Mouse (Mus musculus) frontal cortex, adult (tissue): ENCODE results near the gene Ube2n.

Experiments used
- ATAC-seq: cut with Nextera tagmentation; 2 replicates; pipeline ENCODE4 v1.9.2; 2017; ENCODE audit warnings: mild to moderate bottlenecking, moderate library complexity, mixed read lengths; ENCODE audit not compliant: low TSS enrichment

Gene Ube2n

DNA sequence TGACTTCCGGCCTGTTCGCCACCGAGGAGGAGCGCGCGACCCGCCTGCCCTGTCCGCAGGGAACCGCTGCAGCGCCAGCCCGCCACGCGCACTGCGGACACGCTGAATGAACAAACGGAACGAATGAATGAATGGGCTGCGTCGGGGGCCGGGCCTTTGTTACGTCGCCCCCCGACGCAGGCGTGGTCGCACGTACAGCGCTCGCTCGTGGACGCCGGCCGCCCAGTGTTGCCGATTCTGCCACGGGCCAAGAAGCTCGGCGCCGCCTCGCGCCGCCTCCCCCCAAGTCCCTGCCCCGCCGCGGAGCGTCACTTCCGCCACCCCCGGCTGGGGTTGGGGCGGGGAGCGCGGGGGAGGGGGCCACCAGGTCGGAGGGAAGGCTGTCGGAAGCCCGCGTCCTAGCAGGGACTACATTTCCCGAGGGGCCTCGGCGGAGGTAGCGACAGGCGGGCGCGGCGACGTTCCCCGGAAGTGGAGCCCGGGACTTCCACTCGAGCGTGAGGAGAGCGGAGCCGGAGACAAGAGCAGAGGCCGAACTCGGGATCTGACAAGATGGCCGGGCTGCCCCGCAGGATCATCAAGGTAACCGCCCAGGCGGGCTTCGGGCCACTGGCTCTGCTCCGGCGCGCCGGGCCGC is at the start of gene Ube2n:
Gene Ube2n, plus strand, starts transcription at position 490 of the 637 bp plus-strand sequence.
- peak; percentile 94 for ATAC-seq

DNA sequence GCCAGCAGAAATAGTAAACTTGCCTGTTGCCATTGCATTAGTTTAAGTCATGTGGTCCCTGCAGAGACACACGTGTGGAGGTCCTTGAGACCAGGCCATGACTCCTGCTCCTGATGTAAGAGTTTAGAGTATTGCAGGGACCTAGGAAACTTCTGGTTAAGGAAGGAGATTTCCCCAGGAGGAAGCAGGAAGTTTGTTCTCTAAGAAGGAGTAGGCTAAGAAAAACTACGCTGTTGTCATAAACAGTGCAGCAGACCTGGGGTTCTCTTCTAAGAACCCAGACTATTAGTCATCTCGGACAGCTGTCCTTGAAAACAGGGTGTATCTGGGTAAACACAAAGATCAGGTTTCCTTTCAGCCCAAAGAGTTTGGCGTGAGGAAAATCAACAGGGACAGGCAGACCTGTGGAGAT is 49.5 kb upstream of the Ube2n start:
- no peak for ATAC-seq

DNA sequence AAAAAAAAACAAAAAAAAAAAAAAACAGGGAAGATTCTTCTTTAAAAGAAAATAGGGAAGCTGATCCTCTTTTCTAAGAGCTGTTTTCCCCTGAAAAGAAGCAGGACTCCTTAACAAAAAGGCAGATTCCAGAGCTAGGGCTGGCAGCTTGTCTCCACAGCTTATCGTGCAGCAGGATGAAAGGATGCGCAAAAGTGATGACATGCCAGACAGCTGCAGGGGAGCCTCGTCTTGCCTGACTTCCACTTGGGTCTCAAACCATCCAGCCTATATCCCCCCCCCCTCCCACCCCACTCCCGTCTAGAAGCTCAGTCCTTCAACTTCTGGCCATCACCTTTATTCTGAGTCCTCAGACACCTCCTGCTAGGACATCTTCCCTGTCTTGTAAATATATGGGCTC is 46.1 kb upstream of the Ube2n start:
- ATAC-seq: no peak

DNA sequence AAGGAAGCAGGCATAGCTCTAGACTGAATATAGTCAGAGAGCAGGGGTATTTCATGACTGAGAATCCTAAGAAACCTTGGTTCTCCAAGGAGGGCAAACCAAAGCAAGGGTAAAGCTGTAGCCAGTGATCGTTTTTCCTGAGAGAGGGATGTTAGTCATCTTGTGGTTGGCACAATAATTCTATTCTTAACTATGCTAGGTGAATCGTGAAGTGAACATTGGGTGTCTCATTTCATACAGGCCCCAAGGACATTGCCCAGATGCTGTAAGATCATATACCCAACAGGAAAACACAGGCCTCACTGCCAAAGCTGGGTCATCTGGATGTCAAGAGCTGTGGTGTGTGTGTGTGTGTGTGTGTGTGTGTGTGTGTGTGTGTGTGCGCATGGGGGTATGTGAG is 43.8 kb upstream of the Ube2n start:
- no peak for ATAC-seq

DNA sequence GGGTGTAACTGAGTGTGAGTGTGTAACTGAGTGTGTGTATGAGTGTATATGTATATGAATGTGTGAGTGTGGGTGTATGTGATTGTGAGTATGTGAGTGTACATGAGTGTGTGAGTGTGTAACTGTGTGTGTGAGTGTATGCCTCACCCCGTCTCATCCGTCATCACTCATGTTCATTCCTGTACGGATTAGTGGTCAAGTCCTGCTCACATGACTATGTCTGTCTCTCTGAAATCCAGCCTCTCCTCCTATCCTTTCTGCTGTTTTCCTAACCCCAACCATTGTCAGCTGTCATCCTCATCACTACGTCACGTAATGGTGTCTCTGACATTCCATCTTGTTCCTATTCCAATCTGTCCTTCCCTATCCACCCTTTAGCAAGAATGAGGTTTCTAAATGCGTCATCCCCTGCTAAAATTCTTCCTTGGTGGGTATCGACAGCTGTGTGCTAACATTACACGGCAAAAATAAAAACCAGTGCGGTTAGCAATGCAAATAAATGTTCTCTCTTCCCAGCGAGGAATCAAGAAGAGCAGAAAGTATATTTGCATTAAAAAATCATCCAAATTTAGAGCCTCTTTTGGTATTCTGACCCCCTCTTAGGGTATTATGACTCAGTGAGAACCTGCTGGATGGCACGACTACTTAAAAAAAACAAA is 42.9 kb upstream of the Ube2n start:
- ATAC-seq: peak; percentile 86

DNA sequence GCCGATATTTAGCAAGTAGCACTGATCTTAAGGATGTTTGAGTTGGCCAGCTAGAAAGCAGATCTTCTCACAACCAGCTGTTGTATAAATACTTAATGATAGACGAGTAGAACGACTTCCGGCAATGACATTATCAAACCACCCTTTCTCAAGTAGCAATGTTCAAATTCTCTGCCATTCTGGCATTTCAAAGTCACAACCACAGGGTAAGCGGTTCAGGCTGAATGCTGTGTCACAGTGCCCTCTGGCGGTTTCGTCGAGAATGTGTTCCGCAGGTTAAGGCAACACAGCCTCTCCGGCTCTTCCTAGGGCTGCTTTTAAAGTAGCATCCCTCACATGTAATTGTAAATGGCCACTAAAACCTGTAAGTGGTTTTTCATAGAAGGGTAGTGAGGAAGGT is 39.0 kb upstream of the Ube2n start:
- peak; percentile 83 for ATAC-seq

DNA sequence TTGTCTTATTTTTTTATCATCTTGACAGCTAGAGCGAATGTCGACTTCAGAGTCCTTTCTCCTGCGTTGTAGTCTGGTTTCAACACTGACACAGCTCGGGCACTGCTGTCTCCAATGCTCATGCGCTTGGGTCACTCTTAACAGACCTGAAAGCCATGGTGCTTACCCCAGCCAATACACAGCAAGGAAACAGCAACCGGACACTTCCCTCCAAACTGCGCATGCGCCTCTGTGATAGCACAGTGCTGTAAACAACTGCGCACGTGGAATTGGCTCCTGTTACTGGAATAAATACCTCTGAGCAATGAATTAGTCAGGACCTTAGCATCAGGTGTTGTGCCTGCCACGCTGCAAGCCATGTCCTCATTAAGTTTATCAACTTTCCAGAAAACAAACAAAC is 37.4 kb upstream of the Ube2n start:
- ATAC-seq: no peak

DNA sequence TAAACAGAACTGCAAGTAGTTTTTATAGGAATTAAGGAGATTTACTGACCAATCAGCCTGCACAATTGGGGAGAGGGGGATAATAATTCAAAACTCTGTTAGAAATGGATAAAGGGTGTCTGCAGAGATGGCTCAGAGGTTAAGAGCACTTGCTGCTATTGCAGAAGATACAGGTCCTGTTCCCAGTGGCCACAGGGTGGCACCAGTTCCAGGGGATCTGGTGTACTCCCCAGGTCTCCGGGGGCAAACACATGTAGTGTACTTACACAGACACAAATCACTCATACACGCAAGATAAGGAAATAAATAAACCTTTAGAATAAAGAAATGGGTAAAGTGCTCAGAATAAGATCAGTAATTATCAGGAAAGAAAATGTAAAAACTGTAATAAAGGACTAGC is 25.3 kb upstream of the Ube2n start:
- ATAC-seq: 0 out of 2 replicates have a peak, but pooled peaks have one; percentile 52

DNA sequence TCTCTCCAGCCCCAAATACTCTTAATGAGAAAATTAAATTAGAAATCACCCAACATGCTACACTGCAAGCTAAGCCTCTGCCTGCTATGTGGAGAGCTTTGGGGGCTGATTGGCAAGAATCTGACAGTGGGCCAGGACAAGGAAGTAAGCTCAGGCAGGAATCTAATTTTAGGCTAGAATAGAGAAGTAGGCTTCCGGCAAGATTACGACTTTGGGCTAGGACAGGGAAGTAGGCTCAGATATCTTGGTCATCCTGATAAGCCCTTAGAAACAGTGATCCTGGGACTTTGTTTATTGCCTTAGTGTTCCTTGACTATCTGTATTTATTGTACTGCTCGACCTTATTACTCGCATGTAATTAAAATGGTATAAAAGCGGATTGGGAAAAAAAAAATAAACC is 20.7 kb upstream of the Ube2n start:
- no peak for ATAC-seq

DNA sequence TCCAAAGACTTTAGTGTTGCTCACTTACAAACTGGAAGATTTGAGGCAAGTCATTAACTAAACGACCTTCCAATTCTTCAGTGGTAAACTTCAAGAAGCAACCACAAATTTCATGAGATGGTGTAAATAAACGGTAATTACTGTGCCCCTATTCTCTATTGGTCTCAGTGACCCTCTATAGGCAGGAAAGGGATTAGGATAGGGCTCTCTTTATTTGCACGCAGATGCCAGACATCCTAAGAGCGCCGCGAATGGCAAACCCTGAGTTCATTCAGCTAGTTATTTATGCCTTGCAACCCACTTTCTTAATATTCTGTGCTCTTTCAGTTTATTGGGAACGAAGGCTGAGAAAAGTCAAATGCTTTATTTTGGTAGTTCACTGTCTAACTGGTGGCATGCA is 13.9 kb upstream of the Ube2n start:
- peak; percentile 31 for ATAC-seq

DNA sequence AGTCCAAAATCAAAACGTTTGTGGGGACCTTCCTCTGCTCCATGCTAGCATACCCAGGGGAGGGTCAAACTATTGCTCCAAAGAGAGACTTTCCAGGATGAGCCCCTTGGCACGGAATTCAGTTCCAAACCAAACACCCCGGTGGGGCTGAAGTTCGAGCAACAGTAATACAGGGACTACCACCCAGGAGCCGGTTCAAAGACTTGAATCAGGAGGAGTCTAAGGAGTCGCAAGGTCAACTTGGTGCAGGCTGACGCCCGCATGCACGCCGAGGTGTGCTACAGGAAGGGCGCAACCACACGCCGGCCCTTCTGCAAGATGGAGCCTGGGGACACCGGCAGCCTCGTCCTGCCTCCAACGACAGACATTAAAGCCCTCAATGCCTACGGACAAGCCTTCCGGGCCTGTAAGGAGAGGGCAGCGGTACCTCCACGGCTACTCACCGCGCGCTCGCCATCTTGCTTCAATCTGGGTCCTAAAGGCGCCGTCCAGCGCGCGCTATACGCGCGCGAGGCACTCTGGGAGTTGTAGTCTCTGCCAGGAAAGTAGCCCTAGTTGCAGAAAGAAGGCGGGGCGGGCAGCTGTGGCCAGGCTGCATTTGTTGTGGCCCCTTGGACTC is 13.4 kb upstream of the Ube2n start, which contains the start of gene Mrpl42:
Gene Mrpl42, minus strand, starts transcription at position 478 of the 619 bp plus-strand sequence.
- peak; percentile 98 for ATAC-seq

DNA sequence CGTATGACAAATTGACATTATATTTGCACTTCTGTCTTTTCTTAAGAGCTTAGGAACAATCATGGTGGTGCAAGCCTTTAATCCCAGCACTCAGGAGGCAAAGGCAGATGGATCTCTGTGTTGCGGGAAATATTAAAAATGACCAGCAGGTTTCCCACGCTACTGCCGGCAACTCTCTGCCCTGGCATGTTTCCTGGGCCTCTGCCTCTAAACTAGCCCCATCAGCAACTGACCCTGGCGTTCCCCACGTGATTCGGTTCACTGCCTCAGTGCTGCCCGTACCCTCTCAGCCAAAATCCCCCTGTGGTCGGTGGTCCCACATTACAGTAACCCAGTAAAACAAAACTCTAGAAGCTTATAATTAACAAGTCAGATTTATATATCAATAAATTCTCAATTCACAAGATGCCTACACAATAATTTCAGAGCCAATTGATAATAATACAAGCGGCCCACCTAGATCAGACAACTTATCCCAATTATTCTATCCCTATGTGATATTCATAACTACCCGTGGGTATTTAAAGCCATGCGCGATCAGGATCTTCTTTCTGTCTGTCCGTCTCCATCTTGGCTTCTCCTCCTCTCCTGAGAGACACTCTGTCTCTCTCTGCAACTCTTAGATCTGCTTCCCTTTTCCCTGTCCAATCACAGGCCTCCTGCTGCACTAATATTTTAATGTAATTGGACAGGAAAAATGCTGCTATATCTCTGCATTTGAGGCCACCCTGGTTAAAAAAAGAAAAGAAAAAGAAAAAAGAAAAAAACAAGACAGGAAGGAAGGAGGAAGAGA is 11.3 kb upstream of the Ube2n start:
- ATAC-seq: no peak

DNA sequence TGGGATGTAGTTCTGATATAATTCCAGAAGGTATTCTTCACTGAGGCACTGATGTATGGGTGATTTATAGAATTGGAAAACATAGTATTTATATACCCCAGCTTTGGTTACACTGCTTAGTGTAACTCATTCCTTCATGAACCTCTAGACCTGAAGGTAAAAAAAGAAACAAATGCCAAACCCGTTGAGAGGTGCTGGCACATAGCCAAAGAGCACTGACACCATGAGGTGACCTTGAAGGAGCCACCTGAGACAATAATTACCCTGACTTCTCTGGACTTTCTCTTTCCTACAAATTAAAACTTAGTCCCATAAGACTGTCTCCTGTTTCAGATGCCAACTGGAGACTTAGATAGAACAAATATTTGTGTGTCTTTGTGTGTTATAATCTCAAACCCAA is 10.6 kb upstream of the Ube2n start:
- no peak for ATAC-seq

DNA sequence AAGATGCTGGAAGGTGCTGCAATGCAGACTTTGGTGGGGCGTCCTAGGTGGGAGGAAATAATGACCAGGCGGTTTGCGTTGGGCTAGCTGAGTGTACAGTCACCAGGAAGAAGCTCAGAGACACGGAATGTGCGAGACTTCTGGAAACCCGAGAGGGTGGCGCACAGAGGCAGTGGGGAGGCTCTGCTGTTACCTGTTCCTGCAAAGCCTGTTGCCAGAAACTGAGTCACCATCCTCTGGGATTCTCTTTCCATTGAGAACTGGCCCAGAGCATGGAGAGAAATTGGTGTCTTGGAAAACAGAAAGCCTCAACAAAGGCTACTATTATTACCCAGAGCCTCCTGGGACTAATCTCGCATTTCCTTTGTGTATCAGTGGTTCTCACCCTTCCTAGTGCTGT is 6.8 kb upstream of the Ube2n start:
- no peak for ATAC-seq

DNA sequence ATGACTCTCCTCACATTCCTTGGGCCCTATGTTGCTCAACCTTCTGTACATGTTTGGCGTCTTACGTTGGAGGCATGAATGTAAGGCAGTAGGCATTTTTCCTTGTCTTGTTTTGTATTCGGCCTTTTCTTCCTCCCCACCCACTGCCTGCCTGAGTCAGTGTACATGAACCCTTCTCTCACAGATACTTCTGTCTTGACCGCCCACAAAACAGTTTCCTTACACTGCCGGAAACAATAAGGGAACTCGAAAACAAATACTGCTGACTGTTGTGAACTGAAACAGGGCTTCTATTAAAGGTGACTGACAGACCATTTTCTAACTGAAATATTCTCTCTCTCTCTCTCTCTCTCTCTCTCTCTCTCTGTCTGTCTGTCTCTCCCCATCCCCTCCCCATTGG is 6.2 kb upstream of the Ube2n start:
- peak; percentile 47 for ATAC-seq

DNA sequence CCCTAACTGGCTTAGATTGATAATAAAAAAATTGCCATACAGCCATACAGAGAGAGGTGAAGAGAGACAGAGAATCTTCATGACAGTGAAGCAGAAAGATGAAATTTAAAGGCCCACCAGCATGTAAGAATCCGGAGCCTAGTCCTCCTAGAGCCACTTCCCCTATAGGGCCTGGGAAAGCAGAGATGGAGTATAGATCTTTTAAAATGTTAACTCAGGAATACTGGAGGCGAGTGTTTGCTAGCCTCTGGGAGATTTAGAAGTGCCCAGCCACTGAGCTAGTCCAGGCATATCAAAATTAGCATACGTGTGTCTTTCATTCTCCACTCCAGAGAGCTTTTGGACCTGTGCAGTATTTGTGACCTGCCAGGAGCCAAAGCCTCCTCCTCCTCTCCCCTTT is 5.7 kb upstream of the Ube2n start:
- no peak for ATAC-seq

DNA sequence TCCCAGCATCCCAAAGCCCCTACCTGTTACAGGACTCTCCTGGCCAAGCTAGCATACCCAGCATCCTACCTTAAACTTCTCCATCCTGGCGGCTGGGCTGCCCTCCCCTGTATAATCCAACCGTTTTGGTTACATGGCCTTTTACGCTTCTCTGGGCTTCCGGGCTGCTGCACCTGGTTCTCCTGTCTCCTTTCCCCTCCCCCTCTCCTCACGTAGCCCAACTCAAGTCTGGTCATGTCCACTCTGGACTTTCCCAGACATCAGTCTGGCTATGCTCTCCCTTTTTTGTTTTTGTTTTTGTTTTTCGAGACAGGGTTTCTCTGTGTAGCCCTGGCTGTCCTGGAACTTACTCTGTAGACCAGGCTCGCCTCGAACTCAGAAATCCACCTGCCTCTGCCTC is 2.3 kb upstream of the Ube2n start:
- ATAC-seq: no peak

DNA sequence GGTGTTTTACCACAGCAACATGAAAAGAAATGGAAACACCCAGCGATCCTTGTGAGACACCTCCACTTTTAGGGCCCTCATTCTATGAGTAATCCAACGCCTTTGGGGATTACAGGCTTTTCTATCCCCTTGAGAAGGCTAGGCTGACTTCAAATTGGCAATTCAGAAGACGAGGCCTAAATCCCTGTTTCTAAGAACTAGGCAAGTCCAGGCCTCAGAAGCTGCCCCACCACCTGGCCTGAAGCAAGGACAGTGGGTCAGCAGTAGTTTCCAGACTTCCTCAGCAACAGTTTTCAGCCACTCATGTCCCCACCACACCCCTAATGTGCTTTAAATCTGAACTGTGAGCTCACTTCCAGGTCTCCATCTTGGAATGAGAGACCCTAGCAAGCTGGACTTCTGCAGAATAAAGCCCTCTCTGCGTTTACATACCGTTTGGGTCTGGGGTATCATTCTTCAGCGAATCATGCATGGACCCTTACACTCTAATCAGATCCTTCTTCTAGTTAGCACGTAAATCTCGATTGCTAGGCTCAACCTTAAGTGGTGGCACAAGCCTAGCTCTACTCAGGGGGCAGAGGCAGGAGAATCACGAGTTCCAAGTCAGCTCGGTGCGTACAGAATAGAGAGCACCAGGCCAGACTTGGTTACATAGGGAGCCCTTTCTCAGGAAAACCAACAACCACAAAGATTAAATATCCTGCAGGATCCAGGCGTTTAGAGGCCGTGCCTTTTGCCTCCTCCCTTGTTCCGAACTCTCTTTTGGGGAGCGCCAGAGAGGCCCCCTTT is 983 bp upstream of the Ube2n start:
- ATAC-seq: peak; percentile 15; the same call in 1 of the 2 replicates

DNA sequence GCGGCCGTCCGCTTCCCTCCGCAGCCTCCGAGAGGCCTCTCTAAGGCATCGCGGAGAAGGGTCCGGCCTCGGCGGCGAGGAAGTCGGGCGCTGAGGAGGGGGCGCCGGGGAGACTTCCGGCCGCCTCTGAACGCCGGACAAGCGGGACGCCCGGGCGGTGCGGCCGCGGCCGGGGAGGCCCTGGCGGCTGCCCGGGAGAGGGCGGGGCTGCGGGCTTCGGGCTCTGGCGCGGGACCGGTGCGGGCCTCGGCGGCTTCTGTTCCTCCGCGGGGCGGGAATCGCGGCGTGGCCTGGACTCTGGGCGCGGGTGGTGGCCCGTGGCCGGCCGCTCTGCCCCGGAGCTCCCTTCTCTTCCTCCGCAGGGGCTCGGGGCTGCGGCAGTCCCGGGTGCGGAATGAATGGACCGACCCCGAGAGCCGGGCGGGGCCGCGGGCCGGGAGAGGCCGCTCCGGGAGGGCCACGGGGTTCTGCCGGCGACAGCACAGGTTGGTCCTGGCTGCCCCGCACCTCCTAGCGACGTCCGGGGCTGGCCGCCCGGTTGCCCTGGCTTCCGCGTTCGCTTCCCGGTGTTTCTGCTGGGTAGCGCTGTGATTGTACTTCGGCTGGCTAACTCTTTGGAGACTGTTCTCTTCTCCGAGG is 467 bp downstream of the Ube2n start:
- ATAC-seq: peak; percentile 41

DNA sequence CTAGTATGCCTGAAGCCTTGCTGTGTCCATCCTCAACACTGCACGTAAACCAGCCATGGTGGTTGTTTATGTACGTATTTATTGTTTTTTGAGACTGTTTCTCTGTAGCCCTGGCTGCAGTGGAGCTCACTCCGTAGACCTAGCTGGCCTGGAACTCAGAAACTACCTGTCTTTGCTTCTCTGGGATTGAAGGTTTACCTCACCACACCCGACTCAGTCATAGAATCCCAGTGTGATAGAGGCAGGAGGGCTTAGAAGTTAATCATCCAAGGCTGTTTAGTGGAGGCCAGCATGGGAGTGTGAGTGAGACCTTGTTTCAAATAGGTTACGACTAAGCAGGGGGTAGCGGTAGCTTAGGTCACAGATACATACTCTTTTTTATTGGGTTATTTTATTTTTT is 2.7 kb downstream of the Ube2n start:
- no peak for ATAC-seq

DNA sequence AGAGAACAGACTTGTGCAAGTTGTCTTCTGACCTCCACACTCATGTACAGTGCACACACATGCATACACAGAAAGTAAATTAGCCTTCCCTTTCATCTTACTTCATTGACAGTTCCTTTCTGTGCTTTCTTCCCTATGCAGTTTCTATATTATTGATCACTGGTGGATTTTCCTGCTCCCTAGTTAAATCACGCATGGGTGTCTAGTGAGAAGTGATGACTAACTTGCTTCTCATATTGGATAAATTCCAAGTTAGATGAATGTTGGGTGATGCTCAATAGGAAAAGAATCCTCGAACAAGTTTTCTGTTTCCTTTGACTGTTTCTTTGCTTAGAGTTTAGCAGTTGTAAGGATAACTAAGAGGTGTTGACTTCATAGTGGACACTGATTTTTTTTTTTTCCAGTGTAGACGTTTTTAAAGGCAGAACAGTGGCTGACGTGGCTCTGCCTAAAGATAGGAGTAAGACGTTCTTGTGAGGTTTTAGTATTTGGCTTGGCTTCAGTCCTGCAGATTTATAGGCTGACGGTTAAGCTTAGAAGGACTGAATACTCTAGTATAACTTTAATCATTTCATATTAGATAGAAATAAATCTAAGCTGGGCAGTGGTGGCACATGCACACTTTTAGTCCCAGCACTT is 10.2 kb downstream of the Ube2n start:
- ATAC-seq: peak; percentile 80
